Mouse (Mus musculus) MEL (cell line): ENCODE data around the gene Ganc. TPM values are rescaled to one million over a fixed set of nuclear protein-coding genes. Genes with fewer than 3 reads are reported as not detected.

Source experiments
- DNase-seq: peaks from one replicate; pipeline ENCODE4 v3.0.0; 2011; ENCODE audit warnings: low read depth, low spot score
- H3K27ac ChIP-seq: 2 replicates; pipeline ENCODE4 v1.5.1; 2012; ENCODE audit warnings: low read depth, mild to moderate bottlenecking, control low read depth, low read length, moderate library complexity; ENCODE audit not compliant: control insufficient read depth
- H3K27me3 ChIP-seq, 2 experiments: fragments of 150-350 bp in 1 of 2; sonication (generic) in 1 of 2; 2 replicates each; pipeline ENCODE4 v1.6.1; 2012; ENCODE audit warnings: low read length in 2 of 2, mild to moderate bottlenecking in 2 of 2, improper control_type of control experiment in 1 of 2, moderate library complexity in 1 of 2; ENCODE audit not compliant: insufficient read depth in 2 of 2, control insufficient read depth in 1 of 2
- H3K36me3 ChIP-seq, 2 experiments: 2 replicates each; pipeline ENCODE4 v1.6.1; 2012 to 2014; ENCODE audit warnings: low read length in 2 of 2, improper control_type of control experiment in 1 of 2, inconsistent platforms in 1 of 2, mild to moderate bottlenecking in 1 of 2; ENCODE audit not compliant: insufficient read depth in 2 of 2, control insufficient read depth in 1 of 2
- H3K4me1 ChIP-seq, 2 experiments: fragments of 150-350 bp in 1 of 2; sonication (generic) in 1 of 2; 2 replicates each; pipeline ENCODE4 v1.6.1; 2012; ENCODE audit warnings: low read length in 2 of 2, improper control_type of control experiment in 1 of 2, mild to moderate bottlenecking in 1 of 2; ENCODE audit not compliant: insufficient read depth in 2 of 2, control insufficient read depth in 1 of 2
- H3K4me3 ChIP-seq, 2 experiments: fragments of 150-350 bp in 1 of 2; sonication (generic) in 1 of 2; 2 replicates each; pipeline ENCODE4 v1.5.1; 2012; ENCODE audit warnings: low read depth in 2 of 2, low read length in 2 of 2, mild to moderate bottlenecking in 2 of 2, moderate library complexity in 2 of 2, control low read depth in 1 of 2, improper control_type of control experiment in 1 of 2; ENCODE audit not compliant: control insufficient read depth in 1 of 2, insufficient read depth in 1 of 2
- H3K79me2 ChIP-seq: 2 replicates; pipeline ENCODE4 v1.6.1; 2012; ENCODE audit warnings: mild to moderate bottlenecking, low read length, moderate library complexity; ENCODE audit not compliant: control insufficient read depth, poor library complexity, insufficient read depth
- H3K9ac ChIP-seq: 2 replicates; pipeline ENCODE4 v1.6.1; 2012; ENCODE audit warnings: low read depth, mild to moderate bottlenecking, control low read depth, low read length, moderate library complexity; ENCODE audit not compliant: control insufficient read depth, poor library complexity, severe bottlenecking
- H3K9me3 ChIP-seq: fragments of 150-350 bp; sonication (generic); replicated peaks from 2 replicates; pipeline ENCODE4 v1.6.1; 2012; ENCODE audit warnings: mild to moderate bottlenecking, low read length, improper control_type of control experiment, moderate library complexity; ENCODE audit not compliant: insufficient read depth
- BHLHE40 ChIP-seq: IDR thresholded peaks from 2 replicates; pipeline ENCODE4 v1.6.1; 2012; ENCODE audit warnings: low read depth, mild to moderate bottlenecking, inconsistent platforms, low read length, improper control_type of control experiment, borderline replicate concordance
- ELF1 ChIP-seq: IDR thresholded peaks from 2 replicates; pipeline ENCODE4 v1.6.1; 2014; ENCODE audit warnings: low read depth, mild to moderate bottlenecking, inconsistent platforms, low read length, improper control_type of control experiment, moderate library complexity
- EP300 ChIP-seq, 2 experiments: IDR thresholded peaks; 2 replicates each; pipeline ENCODE4 v1.6.1; 2011; ENCODE audit warnings: improper control_type of control experiment in 2 of 2, low read length in 2 of 2, low read depth in 1 of 2, mild to moderate bottlenecking in 1 of 2
- ETS1 ChIP-seq: IDR thresholded peaks from 2 replicates; pipeline ENCODE4 v1.6.1; 2012; ENCODE audit warnings: low read depth, mild to moderate bottlenecking, inconsistent platforms, low read length, improper control_type of control experiment, moderate library complexity
- MXI1 ChIP-seq: IDR thresholded peaks from 2 replicates; pipeline ENCODE4 v1.6.1; 2011; ENCODE audit warnings: mild to moderate bottlenecking, low read depth, low read length, improper control_type of control experiment
- MYC ChIP-seq: IDR thresholded peaks from 2 replicates; pipeline ENCODE4 v1.6.1; 2011; ENCODE audit warnings: low read depth, mild to moderate bottlenecking, low read length, improper control_type of control experiment, moderate library complexity
- NELFE ChIP-seq: IDR thresholded peaks from 2 replicates; pipeline ENCODE4 v1.6.1; 2011; ENCODE audit warnings: low read depth, low read length, improper control_type of control experiment
- NRF1 ChIP-seq: IDR thresholded peaks from 2 replicates; pipeline ENCODE4 v1.6.1; 2014; ENCODE audit warnings: low read depth, mild to moderate bottlenecking, inconsistent platforms, low read length, improper control_type of control experiment, moderate library complexity; ENCODE audit not compliant: poor library complexity, insufficient read depth, severe bottlenecking
- SIN3A ChIP-seq: IDR thresholded peaks from 2 replicates; pipeline ENCODE4 v1.6.1; 2012; ENCODE audit warnings: low read length, improper control_type of control experiment, inconsistent platforms
- TBP ChIP-seq: IDR thresholded peaks from 2 replicates; pipeline ENCODE4 v1.8.0; 2011; ENCODE audit warnings: low read depth, low read length, improper control_type of control experiment
- USF1 ChIP-seq: IDR thresholded peaks from 2 replicates; pipeline ENCODE4 v1.6.1; 2014; ENCODE audit warnings: low read depth, mild to moderate bottlenecking, inconsistent platforms, low read length, improper control_type of control experiment, moderate library complexity
- ZKSCAN1 ChIP-seq: IDR thresholded peaks from 2 replicates; pipeline ENCODE4 v1.6.1; 2012; ENCODE audit warnings: low read depth, mild to moderate bottlenecking, inconsistent platforms, low read length, improper control_type of control experiment, moderate library complexity
- ZMIZ1 ChIP-seq: IDR thresholded peaks from 2 replicates; pipeline ENCODE4 v1.6.1; 2012; ENCODE audit warnings: low read depth, mild to moderate bottlenecking, inconsistent platforms, low read length, improper control_type of control experiment, moderate library complexity
- polyA plus RNA-seq, 2 experiments: library from polyadenylated mRNA; stranded (reverse) in 1 of 2; unstranded in 1 of 2; fragments of >175 nt in 1 of 2; fragments of >200 nt in 1 of 2; gene quantifications; 2 replicates each; pipeline versions ENCODE4 v1.2.1 to v1.2.4; 2012; ENCODE audit warnings: low replicate concordance in 2 of 2, low read depth in 1 of 2; ENCODE audit not compliant: insufficient read length in 2 of 2, insufficient read depth in 1 of 2, missing spikeins in 1 of 2
- total RNA-seq: library from RNA; depleted of rRNA; stranded (reverse); fragments of 300-350 nt; gene quantifications from 2 replicates; pipeline ENCODE4 v1.2.3, GENCODE M21; 2012

The Ganc gene
- total and polyA plus RNA-seq, 3 experiments, result 3.1 to 4.4 TPM; not detected in 1

DNA sequence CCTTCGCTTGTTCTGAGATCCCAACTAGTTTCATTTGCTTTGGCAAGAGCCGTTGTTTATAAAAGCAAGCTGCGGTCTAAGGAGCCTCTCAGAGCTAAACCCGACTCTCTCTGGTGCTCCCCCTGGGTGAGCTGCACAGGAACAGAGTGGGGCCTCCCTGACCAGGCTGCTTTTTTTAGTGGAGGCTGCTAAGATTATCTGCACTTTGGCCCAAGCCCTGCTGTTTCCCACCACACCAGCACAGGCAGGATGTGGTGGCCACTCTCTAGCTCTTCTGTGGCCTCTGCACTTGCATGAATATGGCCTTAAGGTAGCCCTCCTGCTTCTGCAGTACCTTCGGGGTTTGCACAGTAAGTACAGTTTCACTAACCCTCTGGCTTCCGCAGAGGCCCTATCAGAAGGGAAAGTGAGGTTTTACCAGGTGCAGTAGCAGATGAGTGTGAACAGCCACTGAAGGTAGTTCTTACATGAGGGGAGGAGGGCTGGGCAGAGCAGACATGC is 96.3 kb downstream of the Ganc start:
- no peaks in the 10 kb centered on the region for H3K4me1 ChIP-seq
- no peak overlapping the region for H3K4me3 ChIP-seq
- no peaks in the 10 kb centered on the region for H3K79me2 ChIP-seq
- H3K9me3 ChIP-seq, result no peaks in the 10 kb centered on the region
- H3K27me3 ChIP-seq, result no peaks in the 10 kb centered on the region
- TF ChIP-seq SIN3A, result no peak
- no peak for TF ChIP-seq NELFE
- no peak for TF ChIP-seq BHLHE40
- no peak for TF ChIP-seq ETS1
- TF ChIP-seq MXI1, result no peak
- no peak for TF ChIP-seq ELF1
- TF ChIP-seq MYC, result no peak
- no peak for TF ChIP-seq EP300 (IDR thresholded peaks at IDR 0.05; ENCODE audit: low read depth in 1 of 2, low read length in 2 of 2)
- no peak for TF ChIP-seq NRF1
- no peak for TF ChIP-seq ZKSCAN1
- no peak overlapping the region for H3K9ac ChIP-seq
- DNase-seq, result no peak
- H3K36me3 ChIP-seq, result no peaks in the 10 kb centered on the region
- no peak overlapping the region for H3K27ac ChIP-seq

DNA sequence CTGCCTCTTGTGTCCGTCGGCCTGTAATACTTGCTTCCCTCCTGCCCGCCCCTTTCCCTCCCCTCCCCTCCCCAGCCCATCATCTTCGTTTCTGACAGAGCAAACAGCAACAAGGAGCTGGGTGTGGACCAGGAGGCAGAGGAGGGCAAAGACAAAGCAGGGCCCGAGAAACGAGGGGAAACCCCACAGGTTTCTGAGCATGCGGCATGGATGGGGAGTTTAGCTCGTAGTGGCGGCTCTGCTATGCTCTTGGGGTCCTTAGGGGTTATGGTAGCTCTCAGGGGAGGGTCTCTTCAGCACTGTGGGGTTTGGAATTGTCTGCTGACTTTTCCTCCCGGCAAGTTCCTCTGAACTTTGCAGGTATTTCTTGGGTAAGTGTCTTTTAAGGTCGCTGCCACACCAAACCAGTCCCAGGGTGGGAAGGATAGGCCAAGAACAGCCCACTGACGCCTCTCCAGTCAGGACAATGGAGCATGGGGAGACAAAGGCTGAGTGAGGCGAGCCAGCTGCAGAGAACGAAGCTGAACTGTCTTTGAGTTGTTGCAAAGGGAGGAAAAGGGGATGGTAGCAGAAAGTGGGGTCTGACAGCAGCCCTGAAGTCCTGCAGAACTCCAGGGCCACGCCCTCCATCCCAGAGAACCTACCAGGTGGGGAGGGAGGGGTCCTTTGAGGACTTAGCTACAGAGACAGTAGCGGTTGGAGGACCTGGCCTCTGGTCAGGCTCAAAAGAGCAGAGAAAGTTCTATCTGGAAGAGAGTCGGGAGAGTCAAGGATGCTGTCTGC is 97.6 kb downstream of the Ganc start:
- Histone ChIP-seq H3K79me2 (no peaks in the 10 kb centered on the region), H3K4me1 (no peaks in the 10 kb centered on the region), H3K27me3 (no peaks in the 10 kb centered on the region), H3K36me3 (no peaks in the 10 kb centered on the region), H3K9ac (no peak overlapping the region), H3K9me3 (no peaks in the 10 kb centered on the region), H3K4me3 (no peak overlapping the region), H3K27ac (no peak overlapping the region)
- TF ChIP-seq ZMIZ1 (no peak), TBP (no peak), USF1 (no peak)
- DNase-seq, result no peak
